Comparison of ENCODE assay signal across 7 mouse cellular contexts in the genomic region with DNA sequence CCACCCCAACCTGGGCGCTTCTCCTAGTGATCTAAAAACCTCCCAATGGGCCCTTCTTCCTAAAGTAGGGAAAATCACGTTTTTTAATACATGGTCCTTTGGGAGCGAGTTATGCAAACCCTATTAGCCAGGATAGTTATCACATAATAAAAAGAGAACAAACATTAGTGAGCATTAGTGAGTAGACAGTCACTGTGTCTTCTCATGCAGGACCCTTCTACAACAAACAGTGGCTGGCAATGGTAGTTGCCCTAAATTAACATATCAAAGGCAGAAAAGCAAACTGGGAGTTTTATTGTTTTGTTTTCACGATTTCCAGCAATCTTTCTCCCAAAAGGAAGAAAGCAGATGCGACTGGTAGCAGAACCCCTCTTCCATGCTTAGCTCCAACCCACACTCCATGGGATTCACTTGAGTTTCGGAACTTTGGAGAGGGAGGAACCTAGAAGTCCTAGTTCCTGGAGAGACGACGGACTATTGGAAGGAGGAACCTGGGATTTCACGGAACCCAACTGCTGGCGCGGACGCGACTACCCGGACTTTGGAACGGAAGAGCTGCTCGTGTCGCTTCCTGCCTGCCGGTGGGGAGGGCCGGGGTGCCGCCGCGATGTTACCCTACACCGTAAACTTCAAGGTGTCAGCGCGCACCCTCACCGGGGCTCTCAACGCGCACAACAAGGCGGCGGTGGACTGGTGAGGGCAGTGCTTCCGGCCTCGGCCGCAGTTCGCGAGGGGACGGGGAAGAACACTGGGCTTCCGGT. TPM values are rescaled to one million over a fixed set of nuclear protein-coding genes. Genes with fewer than 3 reads are reported as not detected.
DNase-seq lines count a peak whose midpoint lies in the region; ATAC-seq lines count a peak whose summit lies in the region.

Wdr11 (plus strand) TSS at position 493 of the 761 bp plus-strand sequence.

- peak within 1 kb of the TSS; percentile 86 for H3K9ac ChIP-seq in intestine, embryonic 16.5 days (ENCODE audit: low read depth, low read length)
- H3K9ac ChIP-seq in midbrain, embryonic 11.5 days (ENCODE audit: low read length), result peak within 1 kb of the TSS; percentile 94

- ATAC-seq in intestine, embryonic 16.5 days, result peak; percentile 97
- ATAC-seq in midbrain, embryonic 11.5 days (ENCODE audit: low FRiP score), result peak; percentile 90

- H3K36me3 ChIP-seq in intestine, embryonic 16.5 days (ENCODE audit: control insufficient read depth, insufficient read depth, low read length), result no peaks in the 10 kb centered on the region
- H3K36me3 ChIP-seq in midbrain, embryonic 11.5 days (ENCODE audit: control insufficient read depth, insufficient read depth, low read length), result 0 out of 2 replicates have a peak, but pooled peaks cover 2% of the 10 kb centered on the region

- intact Hi-C loops in left cerebral cortex, postnatal 36 days (cut with DNase I), result loop anchor here (10.0 kb wide), 2 partner anchors 727 to 807 kb away; no protein-coding TSS in a partner anchor

- no peaks in the 10 kb centered on the region for H3K9me3 ChIP-seq in intestine, embryonic 16.5 days (ENCODE audit: control insufficient read depth, low read length)
- H3K9me3 ChIP-seq in midbrain, embryonic 11.5 days (ENCODE audit: control insufficient read depth, low read length), result no peaks in the 10 kb centered on the region

- H3K27me3 ChIP-seq in intestine, embryonic 16.5 days (replicated peaks; ENCODE audit: control insufficient read depth, insufficient read depth, low read length), result no peaks in the 10 kb centered on the region
- H3K27me3 ChIP-seq in midbrain, embryonic 11.5 days (ENCODE audit: control insufficient read depth, insufficient read depth, low read length), result no peaks in the 10 kb centered on the region; the same call in 1 of the 2 replicates

- DNase-seq in adrenal gland, adult 8-10 months, result peak; percentile 74
- DNase-seq in embryo, embryonic 9.5 days (ENCODE audit: extremely low spot score), result peak; percentile 88
- DNase-seq in gastrocnemius, postnatal 4 days (ENCODE audit: low spot score in 2 of 2), result peak; percentile 57 to 83
- DNase-seq in left cerebral cortex, postnatal 36 days (ENCODE audit: low spot score in 2 of 2), result peak; percentile 83 to 84
- peak; percentile 97 for DNase-seq in midbrain, embryonic 11.5 days (ENCODE audit: low spot score, missing footprints)
- DNase-seq in skeletal muscle tissue, adult 2 months (ENCODE audit: low read depth, low spot score), result peak; percentile 76

- no peaks in the 10 kb centered on the region for H3K4me1 ChIP-seq in intestine, embryonic 16.5 days (ENCODE audit: control insufficient read depth, insufficient read depth, low read length)
- H3K4me1 ChIP-seq in midbrain, embryonic 11.5 days (ENCODE audit: control insufficient read depth, insufficient read depth, low read length), result no peaks in the 10 kb centered on the region

- peak within 1 kb of the TSS; percentile 75 for H3K4me3 ChIP-seq in intestine, embryonic 16.5 days (ENCODE audit: low read length)
- H3K4me3 ChIP-seq in midbrain, embryonic 11.5 days (ENCODE audit: low read depth, low read length), result peak within 1 kb of the TSS; percentile 83

- peak within 1 kb of the TSS; percentile 73 for H3K4me2 ChIP-seq in intestine, embryonic 16.5 days (ENCODE audit: low read depth, low read length)
- peak within 1 kb of the TSS; percentile 68 for H3K4me2 ChIP-seq in midbrain, embryonic 11.5 days

- 3% methylated on average over 37 of the region's 37 CpGs for WGBS in intestine, embryonic 16.5 days
- WGBS in midbrain, embryonic 11.5 days, result 4% methylated on average over 37 of the region's 37 CpGs

- H3K27ac ChIP-seq in intestine, embryonic 16.5 days (ENCODE audit: low read length), result peak within 1 kb of the TSS; percentile 93
- H3K27ac ChIP-seq in midbrain, embryonic 11.5 days (ENCODE audit: low read depth, low read length), result peak within 1 kb of the TSS; percentile 84

RNA-seq across cellular contexts. Expression of gene Wdr11, which starts in this region (rescaled TPM):
- total RNA-seq in adrenal gland, adult 8-10 months (2022), result 10 to 100 TPM; 49.8 to 56.5 (median 53.0) TPM
- total RNA-seq in gastrocnemius, postnatal 4 days (2021), result 10 to 100 TPM; 26.7 to 30.3 TPM
- 37.0 and 38.5 TPM in 2 replicates for polyA plus RNA-seq in intestine, embryonic 16.5 days (2015; fragmentation: Nextera tagmentation; extraction: Ambion mirVana)
- total RNA-seq in left cerebral cortex, postnatal 36 days (2021), result 10 to 100 TPM; 41.0 to 41.5 TPM
- 37.6 and 39.9 TPM in 2 replicates for polyA plus RNA-seq in midbrain, embryonic 11.5 days (2014; fragmentation: Nextera tagmentation; extraction: Ambion mirVana)

Comparison
In these comparisons a context has a peak if more than half of its experiments do, and no peak if none do; other contexts are left out.
1. Peak in every context shown above with its lines: DNase-seq, ATAC-seq, H3K4me3 ChIP-seq and H3K27ac ChIP-seq.